Mouse (Mus musculus): ENCODE results near the gene 1600015I10Rik.

1600015I10Rik gene

DNA sequence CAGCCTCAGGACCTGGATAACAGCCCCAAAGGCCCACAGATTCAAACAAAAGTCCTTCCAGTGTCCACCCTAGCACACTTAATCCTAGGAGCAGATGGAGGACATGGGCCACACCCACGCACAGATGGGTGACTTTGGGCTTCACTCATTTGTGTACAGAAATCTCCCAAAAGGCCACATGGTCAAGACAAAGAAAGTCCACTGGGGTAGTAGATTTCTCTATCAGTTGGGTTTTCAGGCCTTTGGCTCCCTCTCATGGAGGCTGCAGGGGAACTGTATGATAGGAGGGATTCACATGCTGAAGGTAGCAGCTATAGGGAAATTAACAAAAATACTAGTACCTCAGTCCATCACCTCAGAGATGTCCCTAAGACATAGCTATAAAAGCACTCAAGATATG lies 28.4 kb downstream of the 1600015I10Rik start:
- in situ Hi-C loops (cut with MboI; ENCODE audit: unreplicated experiment in 2 of 2) = loop anchor here in 1 of 2 experiments (5.0 to 25.0 kb wide), 2 partner anchors 311 to 421 kb away; partner anchors contain the start of genes Atp6v0e2 and Gimap8

- in situ Hi-C loops (cut with MboI; ENCODE audit: unreplicated experiment in 2 of 2) = loop anchor here in 1 of 2 experiments (5.0 to 25.0 kb wide), 2 partner anchors 312 to 422 kb away; partner anchors contain the start of genes Atp6v0e2 and Gimap8
Observed at GRCm38 (mm10) chr6:48959151-48959550, 29.5 kb downstream of the 1600015I10Rik start.

- in situ Hi-C loops (cut with MboI; ENCODE audit: unreplicated experiment in 2 of 2) = loop anchor here in 1 of 2 experiments (25.0 kb wide), 1 partner anchor 429 kb away; the partner anchor contains the start of gene Atp6v0e2
Observed at GRCm38 (mm10) chr6:48966696-48967095, 37.0 kb downstream of the 1600015I10Rik start.

GRCm38 (mm10) chr6:48967868-48968267 lies 38.2 kb downstream of the 1600015I10Rik start:
- in situ Hi-C loops (cut with MboI; ENCODE audit: unreplicated experiment in 2 of 2) = loop anchor here in 1 of 2 experiments (25.0 kb wide), 1 partner anchor 431 kb away; the partner anchor contains the start of gene Atp6v0e2

GRCm38 (mm10) chr6:48974663-48975062 lies 45.0 kb downstream of the 1600015I10Rik start, which contains the start of gene Doxl2:
TSS of gene Doxl2 (plus strand) at chr6:48974963.
- in situ Hi-C loops (cut with MboI; ENCODE audit: unreplicated experiment in 2 of 2) = loop anchor here in 1 of 2 experiments (25.0 kb wide), 1 partner anchor 437 kb away; the partner anchor contains the start of gene Atp6v0e2

DNA sequence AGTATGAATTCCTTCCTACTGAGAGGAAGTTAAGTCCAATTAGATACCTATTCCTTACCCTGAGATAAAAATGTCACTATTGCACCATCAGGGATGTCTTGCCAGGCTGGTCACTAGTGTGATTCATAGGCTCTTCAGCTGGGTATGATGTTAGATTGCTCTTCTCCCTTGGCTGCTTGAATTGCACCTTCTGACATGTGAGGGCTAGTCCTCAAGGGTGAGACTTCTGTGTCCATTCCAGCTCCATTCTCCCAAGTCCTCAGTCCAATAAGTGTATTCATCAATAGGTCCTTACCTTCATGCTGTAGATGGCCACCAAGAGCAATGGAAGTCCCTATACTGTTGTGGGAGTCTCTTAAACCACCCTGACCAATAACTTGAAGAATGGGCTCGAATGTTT lies 49.9 kb downstream of the 1600015I10Rik start:
- in situ Hi-C loops (cut with MboI; ENCODE audit: unreplicated experiment in 2 of 2) = no loop called here

GRCm38 (mm10) chr6:48982305-48982704 lies 52.6 kb downstream of the 1600015I10Rik start:
- in situ Hi-C loops (cut with MboI; ENCODE audit: unreplicated experiment in 2 of 2) = no loop called here
